Mouse (Mus musculus) left cerebral cortex, postnatal 10 days (tissue): ENCODE measurements at regions not wholly inside any gene's neighbourhood (a gene's known extent, or its start where the extent isn't known, plus 50 kb on each side); places are given as distances from the start of the nearest gene placed in this dataset.

Experiments used
- DNase-seq, 2 experiments: peaks; one replicate each; pipeline ENCODE4 v3.0.0; 2021 to 2022; ENCODE audit warnings: low spot score in 2 of 2, mixed read lengths in 1 of 2; ENCODE audit errors: extremely low spot score in 1 of 2
- intact Hi-C: fragments of 180-260 bp; cut with DNase I; formaldehyde crosslinking; loops from one replicate; pipeline ENCODE4 v1.15.1; 2025

- intact Hi-C loops, result no loop called here
- DNase-seq, result peak in 1 of 2 experiments; percentile 3
These were observed 307.1 kb downstream of the Galc start for GRCm38 (mm10) chr12:97952204-97952603.

GRCm38 (mm10) chr12:97950072-97950471 is 309.2 kb downstream of the Galc start:
- intact Hi-C loops, result no loop called here
- DNase-seq, result no peak

GRCm38 (mm10) chr12:97947421-97947820 is 311.8 kb downstream of the Galc start:
- no peak for DNase-seq
- intact Hi-C loops, result no loop called here

- no peak for DNase-seq
- intact Hi-C loops, result no loop called here
These were observed 320.9 kb downstream of the Galc start for GRCm38 (mm10) chr12:97938361-97938760.

GRCm38 (mm10) chr12:97929877-97930276 is 329.4 kb downstream of the Galc start:
- intact Hi-C loops, result no loop called here
- DNase-seq, result no peak

GRCm38 (mm10) chr12:97927036-97927435 is 332.2 kb downstream of the Galc start:
- intact Hi-C loops, result no loop called here
- DNase-seq, result no peak

- intact Hi-C loops, result no loop called here
- DNase-seq, result no peak
These were observed 337.7 kb downstream of the Galc start for GRCm38 (mm10) chr12:97921349-97922264.

- DNase-seq, result no peak
- intact Hi-C loops, result no loop called here
These were observed 340.8 kb downstream of the Galc start for GRCm38 (mm10) chr12:97918416-97918815.

GRCm38 (mm10) chr12:97915026-97915425 is 344.2 kb downstream of the Galc start:
- no peak for DNase-seq
- intact Hi-C loops, result no loop called here

GRCm38 (mm10) chr12:97912730-97913129 is 346.5 kb downstream of the Galc start:
- no peak for DNase-seq

GRCm38 (mm10) chr12:97899266-97899665 is 360.0 kb downstream of the Galc start:
- no peak for DNase-seq
- intact Hi-C loops, result no loop called here

More at GRCm38 (mm10) chr12:97912730-97913129, 346.5 kb downstream of the Galc start:
- intact Hi-C loops, result no loop called here

- intact Hi-C loops, result no loop called here
- DNase-seq, result no peak
These were observed 361.1 kb downstream of the Galc start for GRCm38 (mm10) chr12:97898178-97898577.

- DNase-seq, result no peak
- intact Hi-C loops, result no loop called here
These were observed 363.3 kb downstream of the Galc start for GRCm38 (mm10) chr12:97895981-97896380.

GRCm38 (mm10) chr12:97888801-97889455 is 370.3 kb downstream of the Galc start:
- intact Hi-C loops, result no loop called here
- DNase-seq, result peak in 1 of 2 experiments; percentile 19

- no peak for DNase-seq
- intact Hi-C loops, result no loop called here
These were observed 370.9 kb downstream of the Galc start for GRCm38 (mm10) chr12:97888291-97888800.

- DNase-seq, result no peak
- intact Hi-C loops, result no loop called here
These were observed 376.8 kb downstream of the Galc start for GRCm38 (mm10) chr12:97882439-97882838.

GRCm38 (mm10) chr12:97872391-97872790 is 386.9 kb downstream of the Galc start:
- intact Hi-C loops, result loop anchor here (10.0 kb wide), 1 partner anchor 348 kb away; no protein-coding TSS in a partner anchor

GRCm38 (mm10) chr12:97862921-97863320 is 396.3 kb downstream of the Galc start:
- no peak for DNase-seq
- intact Hi-C loops, result no loop called here

More at GRCm38 (mm10) chr12:97872391-97872790, 386.9 kb downstream of the Galc start:
- peak; percentile 68 to 82 for DNase-seq

GRCm38 (mm10) chr12:97836202-97836908 is 422.9 kb downstream of the Galc start:
- intact Hi-C loops, result no loop called here

More at GRCm38 (mm10) chr12:97836202-97836908, 422.9 kb downstream of the Galc start:
- DNase-seq, result peak; percentile 37 to 59
